Mouse (Mus musculus) c-Kit-positive CD71-negative TER-119-negative erythroid progenitor cells, embryonic 14.5 days (primary cell): ENCODE data around the gene Carhsp1.

ENCODE experiments used
- DNase-seq: peaks from one replicate; pipeline ENCODE4 v3.0.0-alpha.2; 2013; ENCODE audit warnings: low read depth

Gene Carhsp1

GRCm38 (mm10) chr16:8671551-8672349 lies at the start of gene Carhsp1:
TSS of gene Carhsp1 (minus strand) at chr16:8672155.
- peak; percentile 88 for DNase-seq

- no peak for DNase-seq
Observed at GRCm38 (mm10) chr16:8720447-8720846, 48.5 kb upstream of the Carhsp1 start.

- DNase-seq = no peak
Observed at GRCm38 (mm10) chr16:8717744-8718143, 45.8 kb upstream of the Carhsp1 start.

GRCm38 (mm10) chr16:8716300-8716699 lies 44.3 kb upstream of the Carhsp1 start:
- DNase-seq = no peak

- DNase-seq = no peak
Observed at GRCm38 (mm10) chr16:8715513-8716080, 43.6 kb upstream of the Carhsp1 start.

- DNase-seq = no peak
Observed at GRCm38 (mm10) chr16:8714851-8715250, 42.9 kb upstream of the Carhsp1 start.

GRCm38 (mm10) chr16:8711998-8712397 lies 40.0 kb upstream of the Carhsp1 start:
- DNase-seq = no peak

- no peak for DNase-seq
Observed at GRCm38 (mm10) chr16:8700586-8700985, 28.6 kb upstream of the Carhsp1 start.

GRCm38 (mm10) chr16:8699556-8699955 lies 27.6 kb upstream of the Carhsp1 start:
- DNase-seq = no peak

GRCm38 (mm10) chr16:8691206-8691605 lies 19.3 kb upstream of the Carhsp1 start:
- no peak for DNase-seq

- no peak for DNase-seq
Observed at GRCm38 (mm10) chr16:8689979-8690656, 18.2 kb upstream of the Carhsp1 start.

GRCm38 (mm10) chr16:8687559-8688112 lies 15.7 kb upstream of the Carhsp1 start:
- no peak for DNase-seq

- no peak for DNase-seq
Observed at GRCm38 (mm10) chr16:8686871-8687535, 15.0 kb upstream of the Carhsp1 start.

- peak; percentile 72 for DNase-seq
Observed at GRCm38 (mm10) chr16:8686121-8686870, 14.3 kb upstream of the Carhsp1 start.

- no peak for DNase-seq
Observed at GRCm38 (mm10) chr16:8685087-8685486, 13.1 kb upstream of the Carhsp1 start.

- DNase-seq = no peak
Observed at GRCm38 (mm10) chr16:8680470-8680869, 8.5 kb upstream of the Carhsp1 start, which contains the start of gene Gm5767. TSS of gene Gm5767 (plus strand) at chr16:8680770.

- DNase-seq = no peak
Observed at GRCm38 (mm10) chr16:8679780-8680179, 7.8 kb upstream of the Carhsp1 start.

- no peak for DNase-seq
Observed at GRCm38 (mm10) chr16:8678676-8679075, 6.7 kb upstream of the Carhsp1 start.

- no peak for DNase-seq
Observed at GRCm38 (mm10) chr16:8678035-8678434, 6.1 kb upstream of the Carhsp1 start.

- DNase-seq = no peak
Observed at GRCm38 (mm10) chr16:8676800-8677199, 4.8 kb upstream of the Carhsp1 start.

GRCm38 (mm10) chr16:8676228-8676627 lies 4.3 kb upstream of the Carhsp1 start:
- DNase-seq = no peak
